Mouse (Mus musculus) E14TG2a.4 (cell line): Measurements from ENCODE around the gene Cxcl16.

Source experiments
- H3K27me3 ChIP-seq: 2 replicates; pipeline ENCODE4 v1.6.1; 2014; ENCODE audit warnings: low read length, control low read depth; ENCODE audit not compliant: insufficient read depth
- H3K36me3 ChIP-seq: 2 replicates; pipeline ENCODE4 v1.6.1; 2014; ENCODE audit warnings: low read length, control low read depth; ENCODE audit not compliant: insufficient read depth
- H3K4me1 ChIP-seq: replicated peaks from 2 replicates; pipeline ENCODE4 v1.6.1; 2014; ENCODE audit warnings: low read depth, low read length, control low read depth
- H3K4me3 ChIP-seq: replicated peaks from 2 replicates; pipeline ENCODE4 v1.5.1; 2014; ENCODE audit warnings: mild to moderate bottlenecking, low read length
- H3K9me3 ChIP-seq: 2 replicates; pipeline ENCODE4 v1.6.1; 2014; ENCODE audit warnings: low read length, control low read depth
- CTCF ChIP-seq: conservative IDR thresholded peaks from 2 replicates; pipeline ENCODE4 v1.5.1; 2014; ENCODE audit warnings: low read length
- NANOG ChIP-seq: IDR thresholded peaks from 2 replicates; pipeline ENCODE4 v1.6.1; 2014; ENCODE audit warnings: borderline replicate concordance, low read length, mixed read lengths
- POU5F1 ChIP-seq: IDR thresholded peaks from 2 replicates; pipeline ENCODE4 v1.6.1; 2014; ENCODE audit warnings: low read length, borderline replicate concordance

Gene Cxcl16

GRCm38 (mm10) chr11:70444667-70445066, 15.1 kb downstream of the Cxcl16 start:
- TF ChIP-seq NANOG (no peak), CTCF (no peak), POU5F1 (no peak)
- Histone ChIP-seq H3K27me3 (no peaks in the 10 kb centered on the region), H3K4me3 (no peak overlapping the region), H3K9me3 (no peaks in the 10 kb centered on the region), H3K4me1 (peaks cover 4% of the 10 kb centered on the region; the same call in 1 of the 2 replicates), H3K36me3 (peaks cover 27% of the 10 kb centered on the region)

- Histone ChIP-seq H3K27me3 (no peaks in the 10 kb centered on the region), H3K4me1 (peaks cover 11% of the 10 kb centered on the region), H3K36me3 (peaks cover 34% of the 10 kb centered on the region), H3K9me3 (no peaks in the 10 kb centered on the region), H3K4me3 (no peak overlapping the region)
- no peak for TF ChIP-seq POU5F1
- no peak for TF ChIP-seq CTCF
- TF ChIP-seq NANOG, result no peak
Measured at GRCm38 (mm10) chr11:70443964-70444363, 15.8 kb downstream of the Cxcl16 start.

DNA sequence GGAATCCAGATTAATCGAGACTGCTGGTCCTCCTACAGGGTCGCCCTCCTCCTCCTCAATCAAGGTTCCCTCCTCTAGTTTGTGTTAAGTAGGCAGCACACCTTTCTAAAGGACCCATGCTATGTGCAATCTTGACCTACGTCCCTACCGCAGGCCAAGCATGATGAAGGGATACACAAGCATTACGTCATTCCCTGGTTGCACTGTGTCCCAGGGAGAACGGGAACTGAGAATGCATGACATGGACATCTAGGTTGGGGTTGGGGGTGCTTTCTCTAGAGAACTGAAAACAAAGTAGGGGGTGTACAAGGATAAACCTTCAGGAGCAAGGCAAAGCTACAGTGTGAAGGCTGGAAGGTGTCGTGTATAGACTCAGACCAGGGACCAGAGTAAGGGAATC, 17.9 kb downstream of the Cxcl16 start:
- Histone ChIP-seq H3K27me3 (no peaks in the 10 kb centered on the region), H3K9me3 (no peaks in the 10 kb centered on the region), H3K36me3 (peaks cover 54% of the 10 kb centered on the region), H3K4me1 (peaks cover 18% of the 10 kb centered on the region), H3K4me3 (no peak overlapping the region)
- no peak for TF ChIP-seq NANOG
- TF ChIP-seq CTCF, result no peak
- TF ChIP-seq POU5F1, result no peak

DNA sequence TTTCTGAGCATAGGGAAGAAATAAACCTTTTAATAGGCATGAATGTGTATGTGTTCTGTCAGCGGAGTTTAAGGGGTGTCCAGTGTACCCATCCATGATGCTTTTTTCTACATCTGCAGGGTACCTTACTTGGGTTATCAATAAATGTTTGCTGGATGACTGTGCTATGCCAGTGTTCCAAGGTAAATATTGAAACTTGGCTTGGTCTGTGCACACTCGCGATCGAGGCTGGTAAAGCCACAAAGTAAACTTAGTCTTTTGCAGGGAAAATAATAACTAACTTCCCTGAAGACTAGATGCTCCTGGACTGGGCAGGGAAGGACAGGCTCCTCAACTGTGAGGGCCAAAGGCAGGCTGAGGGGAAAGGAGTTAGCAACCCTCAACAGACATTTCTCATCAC, 19.1 kb downstream of the Cxcl16 start:
- H3K4me3 ChIP-seq, result no peak overlapping the region
- TF ChIP-seq POU5F1, result no peak
- TF ChIP-seq CTCF, result no peak
- no peak for TF ChIP-seq NANOG
- no peaks in the 10 kb centered on the region for H3K27me3 ChIP-seq
- peaks cover 24% of the 10 kb centered on the region for H3K4me1 ChIP-seq
- peaks cover 67% of the 10 kb centered on the region for H3K36me3 ChIP-seq
- H3K9me3 ChIP-seq, result no peaks in the 10 kb centered on the region

DNA sequence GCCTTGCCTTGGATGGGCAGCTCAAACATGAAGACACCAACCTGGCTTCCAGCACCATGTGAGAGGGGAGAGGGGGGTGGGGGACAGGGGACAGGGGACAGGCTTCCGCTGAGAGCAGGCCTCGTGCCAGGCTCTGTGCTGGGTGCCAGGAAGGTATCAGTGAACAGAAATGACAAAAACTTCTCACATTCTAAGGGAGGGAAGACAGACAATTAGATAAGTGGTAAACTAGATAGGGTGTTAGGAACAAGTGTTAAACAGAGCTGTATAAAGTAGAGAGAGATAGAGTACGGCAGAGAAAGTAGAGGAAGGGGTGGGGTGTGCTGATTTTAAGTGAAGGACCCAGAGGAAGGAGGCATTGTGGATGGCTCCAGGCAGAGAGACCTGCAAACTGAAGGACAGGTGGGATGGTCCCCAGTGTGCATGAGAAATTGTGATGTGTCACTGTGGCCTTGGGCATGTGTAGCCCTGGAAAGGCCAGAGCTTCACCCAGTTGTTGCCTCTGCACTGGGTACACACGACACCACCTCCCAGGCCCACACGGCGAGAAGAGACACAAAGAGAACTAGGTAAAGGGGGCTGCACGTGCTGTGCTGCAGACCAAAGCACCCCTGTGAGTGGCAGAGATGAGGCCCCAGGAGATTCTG, 20.9 kb downstream of the Cxcl16 start:
- Histone ChIP-seq H3K36me3 (peaks cover 69% of the 10 kb centered on the region), H3K4me1 (peaks cover 39% of the 10 kb centered on the region), H3K27me3 (peaks cover 4% of the 10 kb centered on the region), H3K4me3 (no peak overlapping the region), H3K9me3 (no peaks in the 10 kb centered on the region)
- TF ChIP-seq CTCF (no peak), POU5F1 (no peak), NANOG (no peak)

- TF ChIP-seq NANOG (no peak), CTCF (no peak), POU5F1 (no peak)
- Histone ChIP-seq H3K36me3 (peaks cover 68% of the 10 kb centered on the region), H3K4me1 (peaks cover 49% of the 10 kb centered on the region), H3K9me3 (no peaks in the 10 kb centered on the region), H3K4me3 (no peak overlapping the region), H3K27me3 (peaks cover 9% of the 10 kb centered on the region)
Measured at GRCm38 (mm10) chr11:70437426-70437825, 22.4 kb downstream of the Cxcl16 start.

- TF ChIP-seq POU5F1, result no peak
- TF ChIP-seq CTCF, result no peak
- no peak for TF ChIP-seq NANOG
- Histone ChIP-seq H3K4me1 (peaks cover 62% of the 10 kb centered on the region), H3K4me3 (no peak overlapping the region), H3K27me3 (peaks cover 9% of the 10 kb centered on the region), H3K9me3 (no peaks in the 10 kb centered on the region), H3K36me3 (peaks cover 50% of the 10 kb centered on the region)
Measured at GRCm38 (mm10) chr11:70435476-70435875, 24.3 kb downstream of the Cxcl16 start.

GRCm38 (mm10) chr11:70433951-70434350, 25.8 kb downstream of the Cxcl16 start:
- Histone ChIP-seq H3K9me3 (no peaks in the 10 kb centered on the region), H3K4me1 (peaks cover 52% of the 10 kb centered on the region), H3K27me3 (peaks cover 9% of the 10 kb centered on the region), H3K36me3 (peaks cover 35% of the 10 kb centered on the region), H3K4me3 (peak overlapping the region; percentile 95; the same call in 1 of the 2 replicates)
- TF ChIP-seq CTCF, result no peak
- no peak for TF ChIP-seq POU5F1
- TF ChIP-seq NANOG, result no peak

GRCm38 (mm10) chr11:70433569-70433943, 26.2 kb downstream of the Cxcl16 start:
- Histone ChIP-seq H3K9me3 (no peaks in the 10 kb centered on the region), H3K36me3 (peaks cover 31% of the 10 kb centered on the region), H3K4me3 (peak overlapping the region; percentile 95), H3K27me3 (peaks cover 9% of the 10 kb centered on the region), H3K4me1 (peaks cover 51% of the 10 kb centered on the region)
- TF ChIP-seq CTCF, result no peak
- no peak for TF ChIP-seq NANOG
- TF ChIP-seq POU5F1, result no peak
